Comparison of ENCODE assay signal across 8 mouse cellular contexts in the genomic region with DNA sequence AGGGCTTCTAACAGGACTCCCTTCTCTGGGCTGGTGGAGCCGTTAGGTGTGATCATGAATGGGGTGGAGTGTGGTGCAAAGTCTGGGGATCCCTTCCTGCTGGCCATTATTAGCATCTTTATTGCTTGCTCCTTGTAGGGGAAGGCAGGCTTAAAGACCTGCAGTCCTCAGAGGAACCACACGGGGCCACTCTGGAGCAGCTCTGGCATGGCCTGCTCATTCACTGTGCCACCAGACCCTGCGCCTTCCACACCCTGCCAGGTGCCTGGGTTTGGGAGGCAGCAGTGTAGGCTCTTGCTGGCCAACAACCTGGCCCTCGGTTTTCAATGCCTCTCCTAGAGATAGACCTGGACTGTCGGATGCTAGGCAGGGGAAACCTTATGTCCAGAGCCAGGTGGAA. TPM values are rescaled to one million over a fixed set of nuclear protein-coding genes. Genes with fewer than 3 reads are reported as not detected.
A peak's percentile ranks its signal among the peaks of the same experiment; 100 is the strongest.
DNase-seq lines count a peak whose midpoint lies in the region; ATAC-seq and TF ChIP-seq lines count a peak whose summit lies in the region.

No protein-coding gene starts in this region.

- no peak overlapping the region for H3K9ac ChIP-seq in intestine, postnatal 0 days (ENCODE audit: low read depth, low read length)
- H3K9ac ChIP-seq in midbrain, embryonic 14.5 days (replicated peaks; ENCODE audit: low read length): no peak overlapping the region
- H3K9ac ChIP-seq in stomach, embryonic 16.5 days (ENCODE audit: low read length): no peak overlapping the region

- H3K4me1 ChIP-seq in testis, adult 2 months (ENCODE audit: control insufficient read depth, insufficient read depth, low read length): no peaks in the 10 kb centered on the region
- no peaks in the 10 kb centered on the region for H3K4me1 ChIP-seq in intestine, postnatal 0 days (replicated peaks; ENCODE audit: control insufficient read depth, insufficient read depth, low read length)
- no peaks in the 10 kb centered on the region; the same call in 1 of the 2 replicates for H3K4me1 ChIP-seq in midbrain, embryonic 14.5 days (ENCODE audit: control insufficient read depth, insufficient read depth, low read length)
- H3K4me1 ChIP-seq in stomach, embryonic 16.5 days (ENCODE audit: control insufficient read depth, insufficient read depth, low read length): peaks cover 18% of the 10 kb centered on the region

- ATAC-seq in intestine, postnatal 0 days: peak; percentile 80
- ATAC-seq in midbrain, embryonic 14.5 days (ENCODE audit: low FRiP score, low TSS enrichment): peak; percentile 79
- ATAC-seq in stomach, embryonic 16.5 days (ENCODE audit: insufficient read depth, low FRiP score): peak; percentile 61

- H3K27ac ChIP-seq in testis, adult 2 months (ENCODE audit: control insufficient read depth, insufficient read depth, low read depth, low read length): no peak overlapping the region
- H3K27ac ChIP-seq in intestine, postnatal 0 days (ENCODE audit: low read depth, low read length): no peak overlapping the region
- no peak overlapping the region for H3K27ac ChIP-seq in midbrain, embryonic 14.5 days (replicated peaks; ENCODE audit: low read depth, low read length)
- peak overlapping the region; percentile 3; the same call in 1 of the 2 replicates for H3K27ac ChIP-seq in stomach, embryonic 16.5 days (ENCODE audit: low read length)

- no peaks in the 10 kb centered on the region for H3K36me3 ChIP-seq in testis, adult 2 months (ENCODE audit: control insufficient read depth, insufficient read depth, low read length)
- H3K36me3 ChIP-seq in intestine, postnatal 0 days (ENCODE audit: control insufficient read depth, insufficient read depth): no peaks in the 10 kb centered on the region
- H3K36me3 ChIP-seq in midbrain, embryonic 14.5 days (ENCODE audit: control insufficient read depth, insufficient read depth, low read length): no peaks in the 10 kb centered on the region
- H3K36me3 ChIP-seq in stomach, embryonic 16.5 days (ENCODE audit: control insufficient read depth, insufficient read depth, low read length): no peaks in the 10 kb centered on the region

- no peak overlapping the region for H3K4me3 ChIP-seq in testis, adult 2 months (ENCODE audit: control insufficient read depth, low read depth, low read length)
- no peak overlapping the region for H3K4me3 ChIP-seq in intestine, postnatal 0 days (ENCODE audit: low read depth, low read length)
- no peak overlapping the region for H3K4me3 ChIP-seq in midbrain, embryonic 14.5 days (replicated peaks; ENCODE audit: low read depth, low read length)
- H3K4me3 ChIP-seq in stomach, embryonic 16.5 days (replicated peaks; ENCODE audit: low read length): no peak overlapping the region

- WGBS in intestine, postnatal 0 days: 4% methylated on average over 5 of the region's 5 CpGs
- WGBS in midbrain, embryonic 14.5 days: 7% methylated on average over 5 of the region's 5 CpGs
- 4% methylated on average over 5 of the region's 5 CpGs for WGBS in stomach, embryonic 16.5 days

- H3K4me2 ChIP-seq in intestine, postnatal 0 days (replicated peaks; ENCODE audit: low read depth): no peak overlapping the region
- no peak overlapping the region for H3K4me2 ChIP-seq in midbrain, embryonic 14.5 days (ENCODE audit: low read length)
- H3K4me2 ChIP-seq in stomach, embryonic 16.5 days (ENCODE audit: low read depth, low read length): no peak overlapping the region

- TF ChIP-seq POLR2A in testis, adult 2 months (IDR thresholded peaks at IDR 0.05; ENCODE audit: control insufficient read depth, low read depth, low read length): no peak

- no peaks in the 10 kb centered on the region for H3K27me3 ChIP-seq in testis, adult 2 months (ENCODE audit: control insufficient read depth, insufficient read depth, low read length)
- H3K27me3 ChIP-seq in intestine, postnatal 0 days (replicated peaks; ENCODE audit: control insufficient read depth, insufficient read depth, low read length): no peaks in the 10 kb centered on the region
- no peaks in the 10 kb centered on the region for H3K27me3 ChIP-seq in midbrain, embryonic 14.5 days (ENCODE audit: control insufficient read depth, insufficient read depth, low read length)
- no peaks in the 10 kb centered on the region for H3K27me3 ChIP-seq in stomach, embryonic 16.5 days (ENCODE audit: control insufficient read depth, insufficient read depth, low read length)

- no peaks in the 10 kb centered on the region for H3K9me3 ChIP-seq in intestine, postnatal 0 days (ENCODE audit: control insufficient read depth)
- H3K9me3 ChIP-seq in midbrain, embryonic 14.5 days (ENCODE audit: control insufficient read depth, low read length): no peaks in the 10 kb centered on the region
- H3K9me3 ChIP-seq in stomach, embryonic 16.5 days (replicated peaks; ENCODE audit: control insufficient read depth, low read length): no peaks in the 10 kb centered on the region

- peak; percentile 70; the same call in 1 of the 2 replicates for TF ChIP-seq CTCF in testis, adult 2 months (IDR thresholded peaks at IDR 0.05; ENCODE audit: control insufficient read depth, insufficient read depth, insufficient replicate concordance, low read depth, low read length)
- peak; percentile 96 for TF ChIP-seq CTCF in intestine, postnatal 0 days (IDR thresholded peaks at IDR 0.05; ENCODE audit: low read depth)

- intact Hi-C loops in left cerebral cortex, postnatal 25 days (cut with DNase I): loop anchor here (1.0 kb wide), 2 partner anchors 60 to 131 kb away; no protein-coding TSS in a partner anchor

- no peak for DNase-seq in testis, postnatal 14 days (ENCODE audit: low spot score)
- DNase-seq in embryo, embryonic 9.5 days (ENCODE audit: extremely low spot score): peak; percentile 85
- DNase-seq in gastrocnemius, postnatal 4 days (ENCODE audit: low spot score in 2 of 2): peak; percentile 57 to 80
- peak; percentile 78 to 87 for DNase-seq in left cerebral cortex, postnatal 25 days (ENCODE audit: low spot score in 2 of 2)
- peak; percentile 93 for DNase-seq in midbrain, embryonic 14.5 days

RNA-seq across cellular contexts. Expression of a gene that starts 7.0 kb away (rescaled TPM):
- polyA plus RNA-seq in testis, adult 2 months (2012; rRNA removed): 3.8 and 4.0 TPM in 2 replicates
- total RNA-seq in gastrocnemius, postnatal 4 days (2021): 100 to 1,000 TPM; 103 to 112 TPM
- polyA plus RNA-seq in intestine, postnatal 0 days (2015; fragmentation: Nextera tagmentation; extraction: Ambion mirVana): 27.8 and 32.9 TPM in 2 replicates
- total RNA-seq in left cerebral cortex, postnatal 25 days (2021): 10 to 100 TPM; 66.0 to 69.3 TPM
- 45.2 and 49.3 TPM in 2 replicates for polyA plus RNA-seq in midbrain, embryonic 14.5 days (2014; fragmentation: Nextera tagmentation; extraction: Ambion mirVana)
- 82.3 and 111 TPM in 2 replicates for polyA plus RNA-seq in stomach, embryonic 16.5 days (2015; fragmentation: Nextera tagmentation; extraction: Ambion mirVana)

RNA-seq across cellular contexts. Expression of a gene that starts 29.6 kb away (rescaled TPM):
- 17.9 and 19.7 TPM in 2 replicates for polyA plus RNA-seq in testis, adult 2 months (2012; rRNA removed)
- total RNA-seq in gastrocnemius, postnatal 4 days (2021): 1 to 10 TPM; 1.9 to 2.4 TPM
- polyA plus RNA-seq in intestine, postnatal 0 days (2015; fragmentation: Nextera tagmentation; extraction: Ambion mirVana): 0.85 and 0.86 TPM in 2 replicates
- total RNA-seq in left cerebral cortex, postnatal 25 days (2021): 100 to 1,000 TPM; 295 to 302 TPM
- polyA plus RNA-seq in midbrain, embryonic 14.5 days (2014; fragmentation: Nextera tagmentation; extraction: Ambion mirVana): 12.4 and 14.3 TPM in 2 replicates
- 6.8 and 8.5 TPM in 2 replicates for polyA plus RNA-seq in stomach, embryonic 16.5 days (2015; fragmentation: Nextera tagmentation; extraction: Ambion mirVana)

RNA-seq across cellular contexts. Expression of a gene that starts 57.7 kb away (rescaled TPM):
- polyA plus RNA-seq in testis, adult 2 months (2012; rRNA removed): 0.82 and 1.0 TPM in 2 replicates
- 1 to 10 TPM in 1 of 2 experiments, under 1 TPM in 1; 0.74 to 1.0 TPM for total RNA-seq in gastrocnemius, postnatal 4 days (2021)
- 0.20 TPM in 2 replicates for polyA plus RNA-seq in intestine, postnatal 0 days (2015; fragmentation: Nextera tagmentation; extraction: Ambion mirVana)
- total RNA-seq in left cerebral cortex, postnatal 25 days (2021): 1 to 10 TPM; 6.9 to 7.1 TPM
- polyA plus RNA-seq in midbrain, embryonic 14.5 days (2014; fragmentation: Nextera tagmentation; extraction: Ambion mirVana): 1.3 and 1.6 TPM in 2 replicates
- 0.44 and 0.65 TPM in 2 replicates for polyA plus RNA-seq in stomach, embryonic 16.5 days (2015; fragmentation: Nextera tagmentation; extraction: Ambion mirVana)
